15 mouse cellular contexts compared by ENCODE assay signal in genomic region chr12:5243867-5244266, GRCm38 (mm10).
DNase-seq lines count a peak whose midpoint lies in the region; TF ChIP-seq lines count a peak whose summit lies in the region.
"Had no signal": no experiment of that assay in that cellular context is flagged by ENCODE, and none has a peak within 500 bp of the region (broad histone marks: within the 10 kb centered on the region; RNA-seq: fewer than 3 reads in every experiment).

No protein-coding gene starts in this region.

- intact Hi-C loops in left cerebral cortex, adult 2 months (cut with DNase I): loop anchor here (5.0 to 10.0 kb wide), 2 partner anchors 87 to 131 kb away; partner anchors contain the start of gene Klhl29
- intact Hi-C loops in left cerebral cortex, postnatal 4 days (cut with DNase I): no loop called here

- no peak overlapping the region for H3K4me3 ChIP-seq in left cerebral cortex, adult 2 months
- H3K4me3 ChIP-seq: erythroblast, embryonic 14.5 days; kidney, embryonic 15.5 days; lung, embryonic 15.5 days had no signal

- TF ChIP-seq CTCF in left cerebral cortex, adult 2 months (IDR thresholded peaks at IDR 0.05): no peak

- DNase-seq in cerebellum, adult 11 months: peak; percentile 35
- DNase-seq in cerebellum, postnatal 4 days (ENCODE audit: low spot score in 2 of 2): no peak
- no peak for DNase-seq in left cerebral cortex, adult 2 months (ENCODE audit: extremely low spot score in 1 of 2, low spot score in 2 of 2)
- no peak for DNase-seq in left cerebral cortex, postnatal 4 days
- DNase-seq in cerebellum, postnatal 14 days: peak; percentile 72 to 80
- no peak for DNase-seq in thymus, postnatal 4 days
- DNase-seq in thymus, adult 18-20 months: no peak
- DNase-seq: adrenal gland, adult 2 months; heart, postnatal 14 days; kidney, adult 18-20 months; kidney, postnatal 25 days; lung, postnatal 36 days had no signal

- peak overlapping the region; percentile 30 for H3K27ac ChIP-seq in left cerebral cortex, adult 2 months
- H3K27ac ChIP-seq: kidney, embryonic 15.5 days; lung, embryonic 15.5 days had no signal

Comparison
In these comparisons a context has a peak if more than half of its experiments do, and no peak if none do; other contexts are left out.
1. DNase-seq: peak in cerebellum, adult 11 months (single experiment) and cerebellum, postnatal 14 days (2 of 2); none in cerebellum, postnatal 4 days (0 of 2), left cerebral cortex, adult 2 months (0 of 2), left cerebral cortex, postnatal 4 days (single experiment), thymus, postnatal 4 days (single experiment) and thymus, adult 18-20 months (0 of 2).